Mouse (Mus musculus) intestine, postnatal 0 days (tissue): ENCODE results near the gene Zyg11b. TPM values are rescaled to one million over a fixed set of nuclear protein-coding genes. Genes with fewer than 3 reads are reported as not detected.

ENCODE experiments used
- ATAC-seq: fragments of 200-750 bp; cut with Nextera tagmentation; 2 replicates; pipeline ENCODE4 v1.8.0; 2017; ENCODE audit warnings: mild to moderate bottlenecking, moderate TSS enrichment, moderate library complexity
- H3K27ac ChIP-seq: fragments of 300-500 bp; sonication (generic); 2 replicates; pipeline ENCODE4 v1.5.1; 2014; ENCODE audit warnings: mild to moderate bottlenecking, low read depth, low read length, moderate library complexity
- H3K27me3 ChIP-seq: fragments of 300-500 bp; sonication (generic); replicated peaks from 2 replicates; pipeline ENCODE4 v1.6.1; 2014; ENCODE audit warnings: low read length, mixed read lengths; ENCODE audit not compliant: control insufficient read depth, insufficient read depth
- H3K36me3 ChIP-seq: fragments of 300-500 bp; sonication (generic); 2 replicates; pipeline ENCODE4 v1.6.1; 2014; ENCODE audit warnings: mild to moderate bottlenecking, moderate library complexity; ENCODE audit not compliant: control insufficient read depth, insufficient read depth
- H3K4me1 ChIP-seq: fragments of 300-500 bp; sonication (generic); replicated peaks from 2 replicates; pipeline ENCODE4 v1.6.1; 2014; ENCODE audit warnings: antibody characterized with exemption, low read length, mixed read lengths; ENCODE audit not compliant: control insufficient read depth, insufficient read depth
- H3K4me2 ChIP-seq: fragments of 300-500 bp; sonication (generic); replicated peaks from 2 replicates; pipeline ENCODE4 v1.6.1; 2014; ENCODE audit warnings: low read depth, mild to moderate bottlenecking, moderate library complexity
- H3K4me3 ChIP-seq: fragments of 300-500 bp; sonication (generic); 2 replicates; pipeline ENCODE4 v1.5.1; 2014; ENCODE audit warnings: low read depth, low read length
- H3K9ac ChIP-seq: fragments of 300-500 bp; sonication (generic); 2 replicates; pipeline ENCODE4 v1.6.1; 2014; ENCODE audit warnings: mild to moderate bottlenecking, low read depth, low read length
- H3K9me3 ChIP-seq: fragments of 300-500 bp; sonication (generic); 2 replicates; pipeline ENCODE4 v1.6.1; 2016; ENCODE audit warnings: mixed run types; ENCODE audit not compliant: control insufficient read depth
- CTCF ChIP-seq: sonication (generic); IDR thresholded peaks from 2 replicates; pipeline ENCODE4 v1.5.1; 2016; ENCODE audit warnings: low read depth, mild to moderate bottlenecking, control low read depth, antibody characterized with exemption, moderate library complexity
- WGBS: fragments of 180-500 bp; shearing (Covaris S2); extraction: QIAGEN DNeasy Blood & Tissue Kit; methylation state at CpG from one replicate; pipeline ENCODE4 v1.1.7; 2014; 5-methylcytosine and 5-hydroxymethylcytosine counted together
- polyA plus RNA-seq: library from polyadenylated mRNA; unstranded; fragments of >200 nt; fragmentation: Nextera tagmentation; extraction: Ambion mirVana; gene quantifications from 2 replicates; pipeline ENCODE4 v1.2.1, GENCODE M21; 2015

The Zyg11b gene
- polyA plus RNA-seq, 1 experiment from 2014 or later: 4.0 TPM

DNA sequence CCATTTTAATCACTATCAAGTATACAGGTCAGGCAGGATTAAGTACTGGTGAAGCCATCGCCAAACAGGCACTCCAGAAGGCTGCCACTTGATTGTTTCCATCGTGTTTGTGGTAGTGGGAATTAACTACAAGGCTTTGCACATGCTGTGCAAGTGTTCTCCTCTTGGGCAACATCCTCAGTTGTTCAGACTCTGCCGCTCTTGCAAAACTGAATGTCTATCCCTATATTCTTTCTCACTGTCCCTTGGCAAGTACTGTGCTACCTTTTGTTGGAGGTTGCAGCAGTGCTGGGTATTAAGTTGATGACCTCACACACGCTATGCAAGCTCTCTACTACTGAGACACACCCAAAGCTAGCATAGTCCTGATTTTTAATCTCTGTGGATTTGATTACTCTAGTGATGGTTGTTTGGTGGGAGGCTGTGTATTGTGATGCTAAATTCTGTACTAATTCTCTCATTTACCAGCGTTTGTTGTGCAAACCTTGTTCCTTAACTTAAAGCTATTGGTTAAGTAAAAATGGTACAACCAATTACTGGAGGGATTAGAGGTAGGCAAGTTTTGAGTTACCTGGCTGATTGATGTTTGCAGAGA, 1.5 kb upstream of the Zyg11b start:
- Histone ChIP-seq H3K4me1 (no peaks in the 10 kb centered on the region), H3K27ac (no peak overlapping the region), H3K27me3 (no peaks in the 10 kb centered on the region), H3K36me3 (no peaks in the 10 kb centered on the region), H3K9ac (no peak overlapping the region), H3K4me2 (no peak overlapping the region), H3K9me3 (no peaks in the 10 kb centered on the region), H3K4me3 (no peak overlapping the region)
- no peak for TF ChIP-seq CTCF
- 74% methylated on average over 5 of the region's 5 CpGs for WGBS
- no peak for ATAC-seq

DNA sequence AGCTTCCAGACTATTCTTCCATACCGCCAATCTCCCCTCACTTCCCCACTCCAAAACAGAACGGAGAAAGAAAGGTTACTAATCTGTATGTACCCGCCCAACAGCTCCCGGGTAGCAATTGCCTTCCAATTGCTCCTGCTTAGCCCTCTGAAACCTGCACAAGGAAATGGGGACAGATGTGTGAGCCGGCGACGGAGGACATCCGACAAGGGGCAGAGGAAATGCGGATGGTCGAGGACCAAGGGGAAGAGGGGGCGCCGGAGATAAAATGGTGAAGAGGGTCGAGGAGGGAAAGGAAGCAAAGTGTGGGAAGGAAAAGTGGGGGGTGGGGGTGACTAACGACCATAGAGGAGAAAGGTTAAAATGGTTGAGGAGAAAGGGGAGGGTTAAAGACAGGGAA, 630 bp downstream of the Zyg11b start:
- H3K9ac ChIP-seq: peak overlapping the region; percentile 89
- H3K27ac ChIP-seq: peak overlapping the region; percentile 78
- H3K36me3 ChIP-seq: no peaks in the 10 kb centered on the region
- TF ChIP-seq CTCF: no peak
- H3K9me3 ChIP-seq: no peaks in the 10 kb centered on the region
- H3K4me2 ChIP-seq: peak overlapping the region; percentile 80
- H3K4me3 ChIP-seq: peak overlapping the region; percentile 83
- no peaks in the 10 kb centered on the region for H3K4me1 ChIP-seq
- H3K27me3 ChIP-seq: no peaks in the 10 kb centered on the region
- ATAC-seq: no peak
- WGBS: 1% methylated on average over 14 of the region's 14 CpGs

DNA sequence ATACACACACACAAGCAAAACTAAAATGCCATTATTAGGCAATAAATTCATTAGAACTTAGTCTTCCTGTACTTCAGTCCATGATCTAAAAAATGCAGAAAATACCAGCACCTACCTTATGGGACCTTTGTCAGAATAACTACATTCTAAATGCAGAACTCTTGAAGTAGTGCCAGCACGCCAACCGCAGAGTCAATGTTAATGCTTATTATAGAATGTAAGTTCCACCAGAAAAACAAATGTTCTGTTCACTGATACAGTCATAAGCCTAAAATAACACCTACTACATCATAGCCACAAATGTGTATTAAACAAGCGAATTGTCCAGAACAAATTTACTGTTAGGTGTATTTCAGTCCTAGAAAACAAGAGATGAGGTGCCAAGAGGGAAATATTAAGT, 23.9 kb downstream of the Zyg11b start:
- H3K36me3 ChIP-seq: no peaks in the 10 kb centered on the region
- H3K4me3 ChIP-seq: no peak overlapping the region
- H3K27me3 ChIP-seq: no peaks in the 10 kb centered on the region
- H3K9ac ChIP-seq: no peak overlapping the region
- TF ChIP-seq CTCF: no peak
- H3K4me1 ChIP-seq: no peaks in the 10 kb centered on the region
- 93% methylated on average over 3 of the region's 3 CpGs for WGBS
- H3K9me3 ChIP-seq: no peaks in the 10 kb centered on the region
- H3K27ac ChIP-seq: no peak overlapping the region
- no peak overlapping the region for H3K4me2 ChIP-seq
- no peak for ATAC-seq

DNA sequence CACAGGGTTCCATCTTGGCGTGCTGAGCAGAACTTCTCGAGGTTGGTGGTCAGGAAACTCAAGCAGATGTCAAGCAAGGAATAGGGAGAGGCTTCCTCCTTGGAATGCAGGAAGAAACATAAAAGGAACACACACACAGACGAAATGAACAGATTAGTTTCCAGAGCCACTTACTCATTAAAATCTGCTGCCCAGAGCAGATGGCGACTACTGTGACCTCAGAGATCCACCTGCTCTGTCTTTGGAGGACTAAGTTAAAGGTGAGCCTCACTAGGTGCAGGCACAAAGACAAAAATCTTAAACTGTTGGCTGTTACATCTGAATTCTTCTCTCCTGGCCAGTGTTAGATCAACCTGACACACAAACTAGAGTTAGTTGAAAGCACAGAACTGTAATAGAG, 28.6 kb downstream of the Zyg11b start:
- Histone ChIP-seq H3K4me2 (no peak overlapping the region), H3K27ac (no peak overlapping the region), H3K27me3 (no peaks in the 10 kb centered on the region), H3K9ac (no peak overlapping the region), H3K36me3 (peaks cover 4% of the 10 kb centered on the region), H3K4me1 (no peaks in the 10 kb centered on the region), H3K4me3 (no peak overlapping the region), H3K9me3 (no peaks in the 10 kb centered on the region)
- no peak for ATAC-seq
- WGBS: 76% methylated on average over 4 of the region's 4 CpGs
- no peak for TF ChIP-seq CTCF

DNA sequence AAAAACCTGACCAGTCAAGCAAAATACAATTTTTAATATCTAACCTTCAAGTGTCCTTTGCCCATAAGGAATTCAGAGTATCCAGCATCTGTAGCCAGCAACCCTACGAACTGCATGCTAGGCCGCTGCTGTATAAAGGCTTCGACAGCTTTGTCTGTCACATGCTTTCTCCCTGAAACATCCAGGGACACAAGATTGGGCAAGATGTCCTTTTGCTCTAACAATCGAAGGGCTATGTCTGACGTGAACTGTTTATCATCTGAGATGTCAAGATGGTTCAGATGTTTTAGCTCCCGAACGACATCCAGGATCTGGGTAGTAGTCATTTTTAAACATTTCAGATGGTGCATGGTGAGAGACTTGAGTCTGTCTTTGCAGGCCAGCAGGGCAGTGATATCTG, 35.1 kb downstream of the Zyg11b start:
- 93% methylated on average over 7 of the region's 7 CpGs for WGBS
- Histone ChIP-seq H3K36me3 (peaks cover 26% of the 10 kb centered on the region), H3K9ac (no peak overlapping the region), H3K27me3 (no peaks in the 10 kb centered on the region), H3K4me3 (no peak overlapping the region), H3K4me2 (no peak overlapping the region), H3K9me3 (no peaks in the 10 kb centered on the region), H3K27ac (no peak overlapping the region), H3K4me1 (no peaks in the 10 kb centered on the region)
- TF ChIP-seq CTCF: no peak
- ATAC-seq: no peak

DNA sequence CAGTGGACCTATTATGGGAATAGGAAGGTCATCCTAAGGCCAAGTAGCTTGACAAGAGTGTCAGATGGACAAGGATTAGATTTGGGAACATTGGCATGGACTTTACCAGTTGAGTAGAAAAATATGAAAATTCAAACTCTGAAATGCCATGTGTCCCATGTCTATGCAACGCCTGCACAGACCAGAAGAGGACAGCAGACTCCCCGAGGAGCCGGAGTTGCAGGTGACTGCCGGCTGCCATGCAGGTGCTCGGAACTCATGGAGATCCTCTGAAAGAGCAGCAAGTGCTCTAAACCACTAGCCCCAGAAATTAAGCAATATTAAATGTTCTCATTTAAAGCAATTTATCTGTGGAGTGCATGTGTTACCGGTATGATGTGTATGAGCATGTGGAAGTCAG, 47.6 kb downstream of the Zyg11b start:
- 92% methylated on average over 6 of the region's 6 CpGs for WGBS
- no peak overlapping the region for H3K27ac ChIP-seq
- H3K9ac ChIP-seq: no peak overlapping the region
- H3K4me2 ChIP-seq: no peak overlapping the region
- peak; percentile 62 for TF ChIP-seq CTCF
- ATAC-seq: no peak
- no peak overlapping the region for H3K4me3 ChIP-seq
- H3K9me3 ChIP-seq: no peaks in the 10 kb centered on the region
- no peaks in the 10 kb centered on the region for H3K27me3 ChIP-seq
- H3K36me3 ChIP-seq: peaks cover 53% of the 10 kb centered on the region
- no peaks in the 10 kb centered on the region for H3K4me1 ChIP-seq

DNA sequence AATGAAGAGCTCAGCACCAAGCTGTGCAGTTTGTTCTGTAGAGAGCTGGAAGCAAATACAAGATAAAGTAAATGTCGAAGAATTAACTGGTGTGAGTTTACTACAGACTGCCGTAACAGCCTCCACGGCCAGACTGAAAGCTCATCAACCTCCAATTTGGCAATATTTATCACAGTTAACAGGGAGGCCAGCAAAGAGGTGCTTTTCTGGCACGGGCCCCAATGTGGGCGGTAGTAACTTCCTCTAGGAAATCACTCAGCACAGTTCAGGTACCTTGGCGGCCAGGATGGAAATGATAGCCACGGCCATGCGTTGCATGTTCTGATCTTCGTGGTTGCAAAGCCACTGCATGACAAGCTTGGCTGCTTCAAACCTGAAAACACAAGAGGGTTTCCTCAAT, 50.4 kb downstream of the Zyg11b start:
- Histone ChIP-seq H3K27me3 (no peaks in the 10 kb centered on the region), H3K36me3 (peaks cover 46% of the 10 kb centered on the region), H3K4me1 (no peaks in the 10 kb centered on the region), H3K4me3 (no peak overlapping the region), H3K9ac (no peak overlapping the region), H3K27ac (no peak overlapping the region), H3K4me2 (no peak overlapping the region), H3K9me3 (no peaks in the 10 kb centered on the region)
- 91% methylated on average over 9 of the region's 9 CpGs for WGBS
- no peak for TF ChIP-seq CTCF
- ATAC-seq: no peak
